ENCODE assay signal across 9 mouse cellular contexts in genomic region chr2:149350239-149350811, GRCm38 (mm10). TPM values are rescaled to one million over a fixed set of nuclear protein-coding genes. Genes with fewer than 3 reads are reported as not detected.
A peak's percentile ranks its signal among the peaks of the same experiment; 100 is the strongest.
DNase-seq lines count a peak whose midpoint lies in the region; ATAC-seq lines count a peak whose summit lies in the region.
"Had no signal": no experiment of that assay in that cellular context is flagged by ENCODE, and none has a peak within 500 bp of the region (broad histone marks: within the 10 kb centered on the region; RNA-seq: fewer than 3 reads in every experiment).

No protein-coding gene starts in this region.

- no peaks in the 10 kb centered on the region for H3K36me3 ChIP-seq in heart, embryonic 12.5 days
- H3K36me3 ChIP-seq in megakaryocyte, embryonic 14.5 days (replicated peaks; ENCODE audit: low read length), result no peaks in the 10 kb centered on the region
- H3K36me3 ChIP-seq: limb, embryonic 12.5 days had no signal

- no peak for ATAC-seq in heart, embryonic 12.5 days (ENCODE audit: insufficient number of reproducible peaks, low FRiP score)

- no peak overlapping the region for H3K4me3 ChIP-seq in heart, embryonic 12.5 days
- peak overlapping the region; percentile 38 for H3K4me3 ChIP-seq in megakaryocyte, embryonic 14.5 days (replicated peaks)
- H3K4me3 ChIP-seq: limb, embryonic 12.5 days had no signal

- no peaks in the 10 kb centered on the region for H3K4me1 ChIP-seq in heart, embryonic 12.5 days (replicated peaks)
- H3K4me1 ChIP-seq in megakaryocyte, embryonic 14.5 days, result 0 out of 2 replicates have a peak, but pooled peaks cover 4% of the 10 kb centered on the region
- H3K4me1 ChIP-seq: limb, embryonic 12.5 days had no signal

- H3K27ac ChIP-seq in heart, embryonic 12.5 days (ENCODE audit: poor library complexity, severe bottlenecking), result no peak overlapping the region
- H3K27ac ChIP-seq: limb, embryonic 12.5 days had no signal

- H3K9ac ChIP-seq in heart, embryonic 12.5 days, result no peak overlapping the region
- H3K9ac ChIP-seq: limb, embryonic 12.5 days had no signal

- no peaks in the 10 kb centered on the region for H3K27me3 ChIP-seq in heart, embryonic 12.5 days (replicated peaks)
- no peaks in the 10 kb centered on the region for H3K27me3 ChIP-seq in megakaryocyte, embryonic 14.5 days (replicated peaks)
- H3K27me3 ChIP-seq: limb, embryonic 12.5 days had no signal

- H3K4me2 ChIP-seq in heart, embryonic 12.5 days, result no peak overlapping the region
- H3K4me2 ChIP-seq: limb, embryonic 12.5 days had no signal

- peak; percentile 3 for DNase-seq in heart, adult 8-10 months (ENCODE audit: low spot score)
- DNase-seq in adipocyte (ENCODE audit: low spot score), result peak; percentile 72
- peak; percentile 57 for DNase-seq in embryo, embryonic 11.5 days (ENCODE audit: low read depth, low spot score)
- DNase-seq in hindlimb bud, embryonic 11.5 days (ENCODE audit: extremely low spot score, low read depth, low spot score), result peak; percentile 52
- DNase-seq in layer of hippocampus, postnatal 14 days (ENCODE audit: low spot score in 2 of 2), result peak; percentile 17 to 49
- DNase-seq in right cerebral cortex, postnatal 25 days, result peak; percentile 8

- WGBS in heart, embryonic 12.5 days, result 22% methylated on average over 3 of the region's 3 CpGs

- no peaks in the 10 kb centered on the region for H3K9me3 ChIP-seq in heart, embryonic 12.5 days (replicated peaks)
- H3K9me3 ChIP-seq in megakaryocyte, embryonic 14.5 days, result no peaks in the 10 kb centered on the region
- H3K9me3 ChIP-seq: limb, embryonic 12.5 days had no signal

RNA-seq across cellular contexts. Expression of gene Cst10, which starts 54.5 kb away (rescaled TPM):
- not detected for total RNA-seq in heart, adult 8-10 months (2022)
- not detected in 2 replicates for polyA plus RNA-seq in heart, embryonic 12.5 days (2016; fragmentation: Nextera tagmentation; extraction: Ambion mirVana)
- total RNA-seq in layer of hippocampus, postnatal 14 days (2021), result not detected
- not detected in 2 replicates for polyA plus RNA-seq in megakaryocyte, embryonic 14.5 days (2012; ENCODE audit: insufficient read depth, low replicate concordance)
- polyA plus RNA-seq: limb, embryonic 12.5 days had no signal

Comparison
In these comparisons a context has a peak if more than half of its experiments do, and no peak if none do; other contexts are left out.
1. DNase-seq: peak in every context shown above with its lines; median percentile 72 in adipocyte; 57 in embryo, embryonic 11.5 days; 52 in hindlimb bud, embryonic 11.5 days; 33 in layer of hippocampus, postnatal 14 days; 8 in right cerebral cortex, postnatal 25 days; 3 in heart, adult 8-10 months.